Mouse (Mus musculus) kidney, embryonic 16.5 days (tissue): ENCODE measurements at regions not wholly inside any gene's neighbourhood (a gene's known extent, or its start where the extent isn't known, plus 50 kb on each side); places are given as distances from the start of the nearest gene placed in this dataset.

Experiments
- ATAC-seq: fragments of 200-750 bp; cut with Nextera tagmentation; 2 replicates; pipeline ENCODE4 v1.8.0; 2017; ENCODE audit warnings: moderate TSS enrichment; ENCODE audit not compliant: low FRiP score, low TSS enrichment
- H3K27ac ChIP-seq: fragments of 300-500 bp; sonication (generic); 2 replicates; pipeline ENCODE4 v1.5.1; 2014; ENCODE audit warnings: low read length
- H3K27me3 ChIP-seq: fragments of 300-500 bp; sonication (generic); 2 replicates; pipeline ENCODE4 v1.6.1; 2014; ENCODE audit warnings: low read length, control low read depth, mixed read lengths; ENCODE audit not compliant: insufficient read depth
- H3K36me3 ChIP-seq: fragments of 300-500 bp; sonication (generic); 2 replicates; pipeline ENCODE4 v1.6.1; 2014; ENCODE audit warnings: low read length, control low read depth, mixed read lengths; ENCODE audit not compliant: insufficient read depth
- H3K4me1 ChIP-seq: fragments of 300-500 bp; sonication (generic); 2 replicates; pipeline ENCODE4 v1.6.1; 2014; ENCODE audit warnings: low read length, control low read depth, mixed read lengths; ENCODE audit not compliant: insufficient read depth
- H3K4me2 ChIP-seq: fragments of 300-500 bp; sonication (generic); replicated peaks from 2 replicates; pipeline ENCODE4 v1.6.1; 2014; ENCODE audit warnings: low read depth, low read length
- H3K4me3 ChIP-seq: fragments of 300-500 bp; sonication (generic); 2 replicates; pipeline ENCODE4 v1.5.1; 2014; ENCODE audit warnings: mild to moderate bottlenecking, low read length
- H3K9ac ChIP-seq: fragments of 300-500 bp; sonication (generic); replicated peaks from 2 replicates; pipeline ENCODE4 v1.6.1; 2014; ENCODE audit warnings: low read length
- H3K9me3 ChIP-seq: fragments of 300-500 bp; sonication (generic); 2 replicates; pipeline ENCODE4 v1.6.1; 2016; ENCODE audit warnings: low read length, control low read depth
- WGBS: fragments of 180-500 bp; shearing (Covaris S2); extraction: QIAGEN DNeasy Blood & Tissue Kit; methylation state at CpG from one replicate; pipeline ENCODE4 v1.1.7; 2014; 5-methylcytosine and 5-hydroxymethylcytosine counted together

DNA sequence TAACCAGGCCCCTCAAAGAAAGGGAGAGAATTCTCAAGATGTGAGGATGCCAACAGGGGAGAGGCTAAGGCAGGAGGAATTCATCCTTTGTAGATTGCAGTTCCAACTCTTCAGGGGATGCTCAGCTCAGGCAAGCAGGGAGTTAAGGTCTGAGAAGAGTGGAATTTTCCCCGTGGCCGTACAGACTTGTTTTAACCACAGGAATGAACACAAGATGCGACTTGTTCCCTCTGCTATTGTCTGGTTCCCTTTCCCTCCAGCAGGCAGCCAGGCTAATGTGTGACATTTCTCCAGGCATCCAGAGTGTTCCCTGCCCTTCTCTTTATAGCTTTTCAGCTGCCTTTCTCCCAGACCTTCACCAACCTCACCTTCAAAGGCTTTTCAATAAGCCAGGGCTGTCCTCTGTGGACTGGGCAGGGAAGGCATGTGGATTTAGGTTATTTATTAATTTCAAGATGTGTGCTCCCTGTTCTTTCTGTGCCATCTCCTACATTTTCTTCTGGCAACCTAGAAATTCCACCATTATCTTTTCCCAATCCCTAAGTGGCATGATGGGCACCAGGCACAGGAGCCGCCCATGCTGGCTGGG, 198.6 kb upstream of the Camk1g start:
- Histone ChIP-seq H3K4me2 (no peak overlapping the region), H3K27me3 (no peaks in the 10 kb centered on the region), H3K4me3 (no peak overlapping the region), H3K9ac (no peak overlapping the region), H3K27ac (0 out of 2 replicates have a peak overlapping the region, but pooled peaks have one; percentile 28), H3K9me3 (no peaks in the 10 kb centered on the region), H3K36me3 (no peaks in the 10 kb centered on the region), H3K4me1 (0 out of 2 replicates have a peak, but pooled peaks cover 12% of the 10 kb centered on the region)
- WGBS, result 50% methylated on average over 4 of the region's 4 CpGs
- ATAC-seq, result peak; percentile 74

DNA sequence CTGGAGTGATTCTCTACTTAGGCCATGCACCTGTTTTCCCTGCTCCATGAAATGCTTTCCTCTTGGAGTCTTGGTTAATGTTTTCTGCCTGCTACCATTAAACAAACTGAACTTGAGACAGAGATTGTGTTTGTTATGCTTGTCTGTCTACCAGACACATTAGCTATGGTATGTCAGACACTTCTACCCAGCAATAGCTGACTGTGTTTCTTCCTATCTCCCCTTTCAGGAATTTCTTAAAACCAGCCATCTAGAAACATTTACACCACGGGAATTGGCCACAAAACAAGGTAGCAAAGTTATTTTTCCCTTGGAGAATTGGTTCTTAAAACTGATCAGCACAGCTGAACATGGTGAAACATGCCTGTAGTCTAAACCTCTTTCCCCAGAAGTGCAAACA, 197.1 kb upstream of the Camk1g start:
- Histone ChIP-seq H3K4me2 (no peak overlapping the region), H3K27me3 (no peaks in the 10 kb centered on the region), H3K4me3 (no peak overlapping the region), H3K36me3 (no peaks in the 10 kb centered on the region), H3K4me1 (0 out of 2 replicates have a peak, but pooled peaks cover 12% of the 10 kb centered on the region), H3K9ac (no peak overlapping the region), H3K27ac (no peak overlapping the region), H3K9me3 (no peaks in the 10 kb centered on the region)
- WGBS, result 46% methylated on average over 1 of the region's 1 CpGs
- ATAC-seq, result no peak

DNA sequence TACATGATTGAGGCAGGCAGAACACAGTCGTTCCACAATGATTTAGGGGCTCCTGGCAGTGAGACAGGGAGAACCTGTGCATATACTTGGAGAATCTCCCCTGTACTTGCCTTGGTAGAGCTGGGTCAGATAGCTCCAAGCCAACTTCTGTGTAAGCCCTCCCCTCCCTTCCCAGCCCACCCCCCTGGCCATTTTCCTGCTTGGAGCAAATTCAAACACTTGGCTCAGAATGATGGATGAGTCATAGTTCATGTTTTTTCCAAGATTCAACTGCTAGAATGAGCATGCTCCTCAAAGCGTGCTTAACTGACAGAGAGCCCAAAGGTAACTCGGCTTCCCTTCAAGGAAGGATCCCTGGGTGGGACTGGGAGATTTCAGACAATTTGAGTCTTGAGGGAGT, 194.1 kb upstream of the Camk1g start:
- H3K9ac ChIP-seq, result no peak overlapping the region
- H3K27ac ChIP-seq, result no peak overlapping the region
- no peak for ATAC-seq
- 64% methylated on average over 3 of the region's 3 CpGs for WGBS
- no peak overlapping the region for H3K4me3 ChIP-seq
- no peaks in the 10 kb centered on the region for H3K36me3 ChIP-seq
- H3K27me3 ChIP-seq, result no peaks in the 10 kb centered on the region
- H3K4me1 ChIP-seq, result 0 out of 2 replicates have a peak, but pooled peaks cover 9% of the 10 kb centered on the region
- no peaks in the 10 kb centered on the region for H3K9me3 ChIP-seq
- H3K4me2 ChIP-seq, result no peak overlapping the region

DNA sequence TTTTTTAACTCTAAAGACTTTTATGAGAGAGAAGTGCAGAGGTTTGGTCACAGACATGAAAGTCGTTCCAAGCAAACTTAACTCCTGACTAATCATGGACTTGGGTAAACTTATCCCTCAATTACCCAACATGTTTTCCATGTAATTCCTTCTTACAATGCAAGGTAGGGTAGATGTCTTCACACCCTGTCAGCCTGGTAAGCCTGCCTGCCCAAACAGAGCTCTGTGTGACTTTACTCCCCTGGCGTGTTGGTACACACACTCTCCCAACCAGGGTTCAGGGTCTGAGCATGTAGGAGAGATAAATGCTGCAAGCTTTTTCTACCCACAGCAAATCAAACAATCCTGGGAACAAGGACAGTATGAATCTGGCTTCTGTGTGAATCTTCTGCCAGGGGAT, 192.1 kb upstream of the Camk1g start:
- no peak overlapping the region for H3K9ac ChIP-seq
- ATAC-seq, result no peak
- WGBS, result 85% methylated on average over 2 of the region's 2 CpGs
- no peaks in the 10 kb centered on the region for H3K36me3 ChIP-seq
- H3K9me3 ChIP-seq, result no peaks in the 10 kb centered on the region
- H3K4me2 ChIP-seq, result no peak overlapping the region
- H3K27me3 ChIP-seq, result no peaks in the 10 kb centered on the region
- H3K4me1 ChIP-seq, result 0 out of 2 replicates have a peak, but pooled peaks cover 9% of the 10 kb centered on the region
- H3K27ac ChIP-seq, result no peak overlapping the region
- no peak overlapping the region for H3K4me3 ChIP-seq

DNA sequence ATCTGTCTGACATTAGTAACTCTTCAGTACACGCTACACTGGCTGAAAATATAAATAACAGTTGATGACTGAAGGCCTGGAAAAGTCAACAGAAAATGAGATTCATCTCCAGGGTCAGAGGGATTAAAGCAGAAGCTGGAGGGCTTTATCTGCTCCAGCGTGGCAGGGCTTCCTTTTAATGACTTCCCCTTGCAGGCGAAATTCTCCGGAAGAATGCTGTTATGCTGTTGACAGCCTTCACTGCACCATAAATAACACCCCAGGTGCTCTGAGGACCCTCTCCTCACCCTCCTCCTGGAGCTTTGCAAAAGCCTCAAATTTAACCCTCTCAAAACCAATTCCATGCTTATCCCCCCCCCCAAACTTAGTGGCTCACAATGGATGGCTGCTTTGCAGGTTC, 188.0 kb upstream of the Camk1g start:
- Histone ChIP-seq H3K27me3 (no peaks in the 10 kb centered on the region), H3K9ac (no peak overlapping the region), H3K4me2 (no peak overlapping the region), H3K9me3 (no peaks in the 10 kb centered on the region), H3K4me3 (no peak overlapping the region), H3K27ac (no peak overlapping the region), H3K36me3 (no peaks in the 10 kb centered on the region), H3K4me1 (0 out of 2 replicates have a peak, but pooled peaks cover 4% of the 10 kb centered on the region)
- ATAC-seq, result no peak
- WGBS, result 9% methylated on average over 4 of the region's 4 CpGs

DNA sequence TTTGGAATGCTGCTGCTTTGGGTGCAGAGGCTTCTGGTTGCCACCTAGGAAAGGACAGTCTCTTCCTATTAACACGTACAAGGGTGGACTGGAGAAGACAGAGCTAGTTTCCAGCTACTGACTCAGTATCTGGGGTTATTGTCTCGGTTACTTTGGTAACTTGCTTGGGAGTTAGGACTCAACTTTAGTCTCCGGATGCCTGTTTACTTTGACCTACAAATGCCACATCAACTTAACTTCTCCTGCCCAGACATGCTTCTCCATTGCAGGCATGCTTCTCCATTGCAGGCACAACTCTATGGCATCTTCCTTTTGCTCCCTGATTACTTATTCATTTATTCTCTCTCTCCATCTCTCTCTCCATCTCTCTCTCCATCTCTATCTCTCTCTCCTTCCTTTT, 184.6 kb upstream of the Camk1g start:
- H3K4me3 ChIP-seq, result no peak overlapping the region
- no peaks in the 10 kb centered on the region for H3K36me3 ChIP-seq
- no peak overlapping the region for H3K27ac ChIP-seq
- 0 out of 2 replicates have a peak, but pooled peaks cover 4% of the 10 kb centered on the region for H3K4me1 ChIP-seq
- H3K9me3 ChIP-seq, result no peaks in the 10 kb centered on the region
- 89% methylated on average over 3 of the region's 3 CpGs for WGBS
- no peak overlapping the region for H3K4me2 ChIP-seq
- no peak overlapping the region for H3K9ac ChIP-seq
- no peak for ATAC-seq
- H3K27me3 ChIP-seq, result no peaks in the 10 kb centered on the region

DNA sequence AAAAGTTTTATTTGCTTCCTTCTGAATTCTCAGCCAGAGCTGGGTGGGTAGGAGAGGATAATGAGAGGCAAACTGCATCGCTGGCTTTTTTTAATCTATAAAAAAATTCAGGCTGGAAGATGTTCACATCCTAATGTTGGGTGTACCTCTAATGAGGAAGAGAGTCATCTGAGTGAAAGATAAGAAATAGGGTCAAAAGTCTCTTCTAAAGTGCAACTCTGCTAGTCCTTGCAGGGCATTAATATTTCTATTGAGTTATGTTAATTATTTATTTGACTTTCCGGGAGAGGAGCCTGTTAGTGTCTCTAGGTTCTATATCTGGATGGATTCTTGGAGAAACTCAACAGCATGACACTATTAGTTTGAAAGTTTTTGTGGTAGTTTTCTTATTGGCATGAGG, 182.2 kb upstream of the Camk1g start:
- no peak overlapping the region for H3K4me2 ChIP-seq
- H3K9me3 ChIP-seq, result no peaks in the 10 kb centered on the region
- H3K27ac ChIP-seq, result no peak overlapping the region
- no peaks in the 10 kb centered on the region for H3K4me1 ChIP-seq
- H3K4me3 ChIP-seq, result no peak overlapping the region
- H3K9ac ChIP-seq, result no peak overlapping the region
- WGBS, result 70% methylated on average over 2 of the region's 2 CpGs
- H3K27me3 ChIP-seq, result no peaks in the 10 kb centered on the region
- no peak for ATAC-seq
- no peaks in the 10 kb centered on the region for H3K36me3 ChIP-seq

DNA sequence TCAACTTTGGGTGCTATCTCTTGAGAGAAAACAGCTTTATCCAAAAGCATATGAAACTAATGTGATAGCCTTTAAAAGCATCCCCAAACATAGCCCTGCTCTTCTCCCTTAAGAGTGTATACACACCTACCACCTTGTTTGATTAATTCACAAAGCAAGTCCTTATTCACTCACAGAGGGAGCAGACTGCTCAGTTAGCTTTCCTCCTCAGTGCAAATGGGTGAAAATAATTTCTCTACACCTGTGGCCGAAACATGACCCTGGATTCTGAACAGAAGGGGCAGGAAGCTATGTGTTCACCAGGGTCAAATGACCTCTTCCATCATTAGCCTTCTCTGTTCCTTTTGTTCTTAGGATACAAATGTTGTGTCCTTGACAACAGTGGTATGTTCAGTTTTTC, 181.2 kb upstream of the Camk1g start:
- H3K9me3 ChIP-seq, result no peaks in the 10 kb centered on the region
- no peaks in the 10 kb centered on the region for H3K36me3 ChIP-seq
- 55% methylated on average over 1 of the region's 1 CpGs for WGBS
- H3K27ac ChIP-seq, result no peak overlapping the region
- no peak overlapping the region for H3K4me3 ChIP-seq
- no peak for ATAC-seq
- no peak overlapping the region for H3K4me2 ChIP-seq
- H3K4me1 ChIP-seq, result no peaks in the 10 kb centered on the region
- no peaks in the 10 kb centered on the region for H3K27me3 ChIP-seq
- no peak overlapping the region for H3K9ac ChIP-seq

DNA sequence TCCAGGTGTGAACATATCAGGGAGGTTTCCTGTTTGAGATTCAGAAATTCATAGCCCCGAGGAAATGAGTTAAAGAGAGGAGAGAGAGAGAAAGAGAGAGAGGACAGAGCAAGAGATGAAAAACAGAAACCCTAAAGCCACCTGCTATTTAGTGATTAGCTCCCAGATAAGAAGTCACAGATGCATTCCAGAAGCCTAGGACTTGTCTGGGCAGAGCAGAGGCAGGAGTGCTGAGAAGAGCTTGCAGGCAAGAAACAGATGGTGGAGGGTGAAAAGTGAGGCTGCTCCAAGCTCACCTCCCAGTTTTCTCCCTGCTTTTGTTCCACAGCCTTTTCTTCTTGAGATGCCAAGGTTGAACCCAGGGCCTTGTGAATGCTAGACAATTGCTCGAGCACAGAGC, 180.7 kb upstream of the Camk1g start:
- H3K27me3 ChIP-seq, result no peaks in the 10 kb centered on the region
- no peaks in the 10 kb centered on the region for H3K36me3 ChIP-seq
- H3K9me3 ChIP-seq, result no peaks in the 10 kb centered on the region
- no peak overlapping the region for H3K4me2 ChIP-seq
- no peaks in the 10 kb centered on the region for H3K4me1 ChIP-seq
- no peak overlapping the region for H3K4me3 ChIP-seq
- no peak overlapping the region for H3K9ac ChIP-seq
- WGBS, result 45% methylated on average over 2 of the region's 2 CpGs
- H3K27ac ChIP-seq, result no peak overlapping the region
- ATAC-seq, result no peak

DNA sequence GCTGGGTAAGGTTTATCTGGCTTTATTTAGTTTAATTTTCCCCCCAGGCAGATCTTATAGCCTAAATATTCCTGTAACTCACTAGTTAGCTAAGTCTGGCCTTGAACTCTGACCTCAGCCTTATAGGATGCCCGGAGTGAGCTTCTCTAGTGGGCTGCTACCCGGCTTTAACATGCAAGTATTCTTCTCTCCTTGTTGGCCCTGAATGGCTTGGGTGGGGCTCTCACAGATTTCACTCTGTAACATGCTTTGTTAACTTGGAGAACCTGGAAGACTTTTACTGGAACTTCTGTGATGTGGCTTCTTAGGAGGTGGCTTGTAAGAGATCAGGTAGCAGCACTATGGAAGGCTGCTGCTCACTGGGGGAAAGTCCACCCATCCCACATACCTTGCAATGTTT, 177.3 kb upstream of the Camk1g start:
- no peaks in the 10 kb centered on the region for H3K27me3 ChIP-seq
- no peak overlapping the region for H3K4me3 ChIP-seq
- H3K9me3 ChIP-seq, result no peaks in the 10 kb centered on the region
- no peak overlapping the region for H3K27ac ChIP-seq
- ATAC-seq, result no peak
- 85% methylated on average over 2 of the region's 2 CpGs for WGBS
- H3K4me2 ChIP-seq, result no peak overlapping the region
- no peak overlapping the region for H3K9ac ChIP-seq
- no peaks in the 10 kb centered on the region for H3K36me3 ChIP-seq
- H3K4me1 ChIP-seq, result 0 out of 2 replicates have a peak, but pooled peaks cover 4% of the 10 kb centered on the region
